Mouse (Mus musculus) liver, adult 2 months (tissue): ENCODE measurements around the gene Grin3b. TPM values are rescaled to one million over a fixed set of nuclear protein-coding genes. Genes with fewer than 3 reads are reported as not detected.

ENCODE experiments used
- DNase-seq: peaks from one replicate; pipeline ENCODE4 v3.0.0-alpha.2; 2011; ENCODE audit warnings: low read depth, low spot score; ENCODE audit errors: extremely low read depth
- H3K27ac ChIP-seq: fragments of 200-500 bp; replicated peaks from 2 replicates; pipeline ENCODE4 v1.5.1; 2012; ENCODE audit warnings: low read depth, mild to moderate bottlenecking, control low read depth, inconsistent platforms, low read length; ENCODE audit not compliant: insufficient read depth
- H3K27me3 ChIP-seq: fragments of 200-500 bp; 2 replicates; pipeline ENCODE4 v1.6.1; 2012; ENCODE audit warnings: mild to moderate bottlenecking, moderate library complexity, low read length, inconsistent platforms; ENCODE audit not compliant: control insufficient read depth, insufficient read depth
- H3K36me3 ChIP-seq: fragments of 200-500 bp; 2 replicates; pipeline ENCODE4 v1.6.1; 2012; ENCODE audit warnings: low read length, inconsistent platforms; ENCODE audit not compliant: control insufficient read depth, insufficient read depth
- H3K4me1 ChIP-seq: fragments of 200-500 bp; 2 replicates; pipeline ENCODE4 v1.6.1; 2011; ENCODE audit warnings: low read length; ENCODE audit not compliant: control insufficient read depth, insufficient read depth
- H3K4me3 ChIP-seq: fragments of 200-500 bp; 2 replicates; pipeline ENCODE4 v1.5.1; 2011; ENCODE audit warnings: low read depth, mild to moderate bottlenecking, control low read depth, low read length, moderate library complexity; ENCODE audit not compliant: insufficient read depth
- H3K79me2 ChIP-seq: fragments of 200-500 bp; 2 replicates; pipeline ENCODE4 v1.6.1; 2012; ENCODE audit warnings: inconsistent platforms, mild to moderate bottlenecking, low read length, moderate library complexity; ENCODE audit not compliant: control insufficient read depth, insufficient read depth
- H3K9ac ChIP-seq: fragments of 200-500 bp; 2 replicates; pipeline ENCODE4 v1.6.1; 2012; ENCODE audit warnings: low read depth, mild to moderate bottlenecking, control low read depth, inconsistent platforms, low read length
- CTCF ChIP-seq: fragments of 200-500 bp; IDR thresholded peaks from 2 replicates; pipeline ENCODE4 v1.5.1; 2011; ENCODE audit warnings: low read depth, low read length, control low read depth
- POLR2A ChIP-seq: fragments of 200-500 bp; IDR thresholded peaks from 2 replicates; pipeline ENCODE4 v1.6.1; 2011; ENCODE audit warnings: low read length, control low read depth; ENCODE audit not compliant: insufficient read depth; ENCODE audit errors: extremely low read depth
- WGBS: fragments of 180-500 bp; shearing (Covaris S2); methylation state at CpG from one replicate; pipeline ENCODE4 v1.1.7; 2018; 5-methylcytosine and 5-hydroxymethylcytosine counted together
- polyA plus RNA-seq: library from polyadenylated mRNA; depleted of rRNA; stranded (reverse); fragments of >200 nt; gene quantifications from 2 replicates; pipeline ENCODE4 v1.2.3, GENCODE M21; 2012; rRNA removed
- total RNA-seq: library from RNA; depleted of rRNA; stranded (reverse); fragments of >200 nt; gene quantifications from 2 replicates; pipeline ENCODE4 v1.2.3, GENCODE M21; 2014; rRNA removed

Gene Grin3b
- total and polyA plus RNA-seq, 2 experiments = 0.18 to 0.45 TPM

- no peak for TF ChIP-seq POLR2A
- Histone ChIP-seq H3K79me2 (no peaks in the 10 kb centered on the region), H3K36me3 (no peaks in the 10 kb centered on the region), H3K27ac (no peak overlapping the region), H3K27me3 (no peaks in the 10 kb centered on the region), H3K4me1 (no peaks in the 10 kb centered on the region), H3K9ac (no peak overlapping the region), H3K4me3 (no peak overlapping the region)
- 61% methylated on average over 4 of the region's 4 CpGs for WGBS
- no peak for DNase-seq
These were observed 54.5 kb downstream of the Grin3b start for GRCm38 (mm10) chr10:80025044-80025347.

- no peak for TF ChIP-seq CTCF
- no peak for TF ChIP-seq POLR2A
- Histone ChIP-seq H3K4me3 (no peak overlapping the region), H3K79me2 (no peaks in the 10 kb centered on the region), H3K4me1 (no peaks in the 10 kb centered on the region), H3K36me3 (no peaks in the 10 kb centered on the region), H3K27ac (no peak overlapping the region), H3K9ac (no peak overlapping the region), H3K27me3 (no peaks in the 10 kb centered on the region)
- DNase-seq = no peak
- WGBS = 85% methylated on average over 10 of the region's 10 CpGs
These were observed 54.9 kb downstream of the Grin3b start for GRCm38 (mm10) chr10:80025463-80025862.

- Histone ChIP-seq H3K36me3 (no peaks in the 10 kb centered on the region), H3K27ac (no peak overlapping the region), H3K4me1 (no peaks in the 10 kb centered on the region), H3K4me3 (no peak overlapping the region), H3K27me3 (no peaks in the 10 kb centered on the region), H3K9ac (no peak overlapping the region), H3K79me2 (no peaks in the 10 kb centered on the region)
- WGBS = 67% methylated on average over 12 of the region's 12 CpGs
- DNase-seq = no peak
- TF ChIP-seq POLR2A (no peak), CTCF (no peak)
These were observed 55.4 kb downstream of the Grin3b start for GRCm38 (mm10) chr10:80025889-80026288.

Other genes with a start within 250 kb of the Grin3b start
Only the 30 nearest of the 32 such genes appear.
- gene Rnf126, start 203.8 kb upstream of the Grin3b start, total RNA-seq = 7.6 and 11.7 TPM in 2 replicates
- 65.1 and 70.6 TPM in 2 replicates for gene Rnf126, start 203.8 kb upstream of the Grin3b start, polyA plus RNA-seq
- gene Fstl3, start 193.4 kb upstream of the Grin3b start, total RNA-seq = 0.09 and 0.27 TPM in 2 replicates
- gene Fstl3, start 193.4 kb upstream of the Grin3b start, polyA plus RNA-seq = 0.18 and 0.60 TPM in 2 replicates
- gene Prss57, start 179.8 kb upstream of the Grin3b start, total RNA-seq = not detected in 2 replicates
- not detected in 2 replicates for gene Prss57, start 179.8 kb upstream of the Grin3b start, polyA plus RNA-seq
- 0.81 and 0.92 TPM in 2 replicates for gene Palm, start 177.1 kb upstream of the Grin3b start, total RNA-seq
- 1.9 and 3.0 TPM in 2 replicates for gene Palm, start 177.1 kb upstream of the Grin3b start, polyA plus RNA-seq
- 0.18 and 0.40 TPM in 2 replicates for gene Misp, start 149.7 kb upstream of the Grin3b start, total RNA-seq
- gene Misp, start 149.7 kb upstream of the Grin3b start, polyA plus RNA-seq = 0.16 and 0.51 TPM in 2 replicates
- 43.9 and 86.1 TPM in 2 replicates for gene Ptbp1, start 116.3 kb upstream of the Grin3b start, total RNA-seq
- gene Ptbp1, start 116.3 kb upstream of the Grin3b start, polyA plus RNA-seq = 77.6 and 103 TPM in 2 replicates
- 0.40 TPM in 1 of 2 replicates, not detected in the other for gene Prtn3, start 96.2 kb upstream of the Grin3b start, total RNA-seq
- gene Prtn3, start 96.2 kb upstream of the Grin3b start, polyA plus RNA-seq = 0.20 and 1.1 TPM in 2 replicates
- gene Plppr3, start 96.1 kb upstream of the Grin3b start, total RNA-seq = under 0.01 TPM in 1 of 2 replicates, not detected in the other
- 0.38 and 0.47 TPM in 2 replicates for gene Plppr3, start 96.1 kb upstream of the Grin3b start, polyA plus RNA-seq
- 0.20 TPM in 1 of 2 replicates, not detected in the other for gene Elane, start 84.5 kb upstream of the Grin3b start, total RNA-seq
- gene Elane, start 84.5 kb upstream of the Grin3b start, polyA plus RNA-seq = 0.12 and 0.15 TPM in 2 replicates
- gene Cfd, start 79.9 kb upstream of the Grin3b start, total RNA-seq = 5.7 and 11.3 TPM in 2 replicates
- 0.37 and 0.98 TPM in 2 replicates for gene Cfd, start 79.9 kb upstream of the Grin3b start, polyA plus RNA-seq
- 5.9 and 8.2 TPM in 2 replicates for gene Med16, start 61.8 kb upstream of the Grin3b start, total RNA-seq
- gene Med16, start 61.8 kb upstream of the Grin3b start, polyA plus RNA-seq = 29.9 and 30.6 TPM in 2 replicates
- gene Gm26602, start 59.9 kb upstream of the Grin3b start, total RNA-seq = not detected in 2 replicates
- not detected in 2 replicates for gene Gm26602, start 59.9 kb upstream of the Grin3b start, polyA plus RNA-seq
- gene Kiss1r, start 53.7 kb upstream of the Grin3b start, total RNA-seq = 0.18 and 0.60 TPM in 2 replicates
- gene Kiss1r, start 53.7 kb upstream of the Grin3b start, polyA plus RNA-seq = 1.5 and 1.9 TPM in 2 replicates
- 12.4 and 15.5 TPM in 2 replicates for gene R3hdm4, start 49.5 kb upstream of the Grin3b start, total RNA-seq
- 78.8 and 80.0 TPM in 2 replicates for gene R3hdm4, start 49.5 kb upstream of the Grin3b start, polyA plus RNA-seq
- 0.37 and 0.74 TPM in 2 replicates for gene Arid3a, start 43.7 kb upstream of the Grin3b start, total RNA-seq
- gene Arid3a, start 43.7 kb upstream of the Grin3b start, polyA plus RNA-seq = 0.69 and 1.7 TPM in 2 replicates
- 24.8 TPM in 2 replicates for gene Wdr18, start 10.6 kb upstream of the Grin3b start, total RNA-seq
- 59.8 and 63.3 TPM in 2 replicates for gene Wdr18, start 10.6 kb upstream of the Grin3b start, polyA plus RNA-seq
- 35.7 and 51.7 TPM in 2 replicates for gene Tmem259, start 13.6 kb downstream of the Grin3b start, total RNA-seq
- gene Tmem259, start 13.6 kb downstream of the Grin3b start, polyA plus RNA-seq = 223 and 259 TPM in 2 replicates
- gene Cnn2, start 17.9 kb downstream of the Grin3b start, total RNA-seq = 5.2 and 6.4 TPM in 2 replicates
- 6.9 and 9.8 TPM in 2 replicates for gene Cnn2, start 17.9 kb downstream of the Grin3b start, polyA plus RNA-seq
- gene Abca7, start 25.8 kb downstream of the Grin3b start, total RNA-seq = 1.4 and 1.9 TPM in 2 replicates
- gene Abca7, start 25.8 kb downstream of the Grin3b start, polyA plus RNA-seq = 3.2 and 3.4 TPM in 2 replicates
- 4.5 and 4.6 TPM in 2 replicates for gene Arhgap45, start 45.9 kb downstream of the Grin3b start, total RNA-seq
- 7.7 and 10.9 TPM in 2 replicates for gene Arhgap45, start 45.9 kb downstream of the Grin3b start, polyA plus RNA-seq
- 26.4 and 39.1 TPM in 2 replicates for gene Polr2e, start 69.1 kb downstream of the Grin3b start, total RNA-seq
- gene Polr2e, start 69.1 kb downstream of the Grin3b start, polyA plus RNA-seq = 71.1 and 74.6 TPM in 2 replicates
- 712 and 752 TPM in 2 replicates for gene Gpx4, start 76.5 kb downstream of the Grin3b start, total RNA-seq
- 535 and 559 TPM in 2 replicates for gene Gpx4, start 76.5 kb downstream of the Grin3b start, polyA plus RNA-seq
- gene Sbno2, start 134.9 kb downstream of the Grin3b start, total RNA-seq = 8.9 and 11.8 TPM in 2 replicates
- gene Sbno2, start 134.9 kb downstream of the Grin3b start, polyA plus RNA-seq = 19.2 and 25.9 TPM in 2 replicates
- gene Stk11, start 145.1 kb downstream of the Grin3b start, total RNA-seq = 71.5 and 75.0 TPM in 2 replicates
- 96.8 and 110 TPM in 2 replicates for gene Stk11, start 145.1 kb downstream of the Grin3b start, polyA plus RNA-seq
- gene Atp5d, start 167.9 kb downstream of the Grin3b start, total RNA-seq = 144 and 218 TPM in 2 replicates
- gene Atp5d, start 167.9 kb downstream of the Grin3b start, polyA plus RNA-seq = 1,387 and 1,558 TPM in 2 replicates
- gene Cbarp, start 170.1 kb downstream of the Grin3b start, total RNA-seq = 0.47 and 0.55 TPM in 2 replicates
- 1.2 TPM in 2 replicates for gene Cbarp, start 170.1 kb downstream of the Grin3b start, polyA plus RNA-seq
- gene Midn, start 177.6 kb downstream of the Grin3b start, total RNA-seq = 6.9 and 11.6 TPM in 2 replicates
- gene Midn, start 177.6 kb downstream of the Grin3b start, polyA plus RNA-seq = 27.4 and 38.8 TPM in 2 replicates
- gene Cirbp, start 195.3 kb downstream of the Grin3b start, total RNA-seq = 19.5 and 25.9 TPM in 2 replicates
- gene Cirbp, start 195.3 kb downstream of the Grin3b start, polyA plus RNA-seq = 31.8 and 37.0 TPM in 2 replicates
- gene 1600002K03Rik, start 202.2 kb downstream of the Grin3b start, total RNA-seq = 5.1 and 7.7 TPM in 2 replicates
- gene 1600002K03Rik, start 202.2 kb downstream of the Grin3b start, polyA plus RNA-seq = 10.0 and 10.4 TPM in 2 replicates
- gene Efna2, start 208.8 kb downstream of the Grin3b start, total RNA-seq = under 0.01 and 0.07 TPM in 2 replicates
- 0.26 TPM in 2 replicates for gene Efna2, start 208.8 kb downstream of the Grin3b start, polyA plus RNA-seq